In the genomic region with DNA sequence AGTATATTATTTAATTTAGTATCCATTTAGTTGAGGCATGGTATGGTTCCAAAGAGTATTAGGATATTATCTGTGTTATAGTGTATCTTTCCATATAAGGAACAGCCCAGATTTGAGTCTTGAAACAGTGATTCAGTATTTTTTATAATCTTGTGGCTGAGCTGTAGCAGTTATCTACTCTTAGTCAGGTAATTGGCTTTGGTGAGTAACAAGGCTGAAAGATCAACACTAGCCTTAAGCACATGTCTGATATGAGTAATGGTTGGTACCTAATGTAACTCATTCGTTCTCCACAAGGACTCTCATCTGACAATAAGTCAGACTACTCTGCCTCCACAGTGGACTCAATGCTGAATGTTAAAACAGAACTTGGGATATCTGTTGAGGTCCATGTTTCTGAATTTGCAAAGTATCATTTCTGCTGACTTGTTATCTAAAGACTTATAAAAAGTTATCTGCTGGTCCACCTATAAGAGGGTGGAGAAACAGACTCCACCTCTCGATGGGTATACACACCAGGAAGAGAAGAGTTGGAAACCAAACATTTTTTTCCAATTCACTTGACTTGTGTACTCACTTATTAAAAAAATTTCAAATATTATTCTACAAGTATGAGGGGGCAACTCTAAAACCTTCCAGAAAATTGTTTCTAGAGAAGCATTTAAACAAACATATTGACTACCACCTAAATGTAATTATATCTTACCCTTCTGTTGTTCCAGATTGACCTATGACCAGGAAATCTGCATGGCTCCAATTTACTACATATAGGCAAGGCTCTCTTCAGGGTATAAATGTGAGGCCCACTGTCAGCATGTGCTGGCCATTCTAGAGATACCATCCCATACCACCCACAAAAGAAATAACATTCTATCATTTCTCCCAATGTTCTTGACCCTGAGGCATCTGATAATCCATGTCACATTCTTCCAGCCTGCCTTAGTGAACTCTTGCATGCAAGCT, we compare ENCODE assay signal across 26 mouse cellular contexts.
DNase-seq lines count a peak whose midpoint lies in the region; ATAC-seq and TF ChIP-seq lines count a peak whose summit lies in the region.
"Had no signal": no experiment of that assay in that cellular context is flagged by ENCODE, and none has a peak within 500 bp of the region (broad histone marks: within the 10 kb centered on the region; RNA-seq: fewer than 3 reads in every experiment).

No protein-coding gene starts in this region.

- ATAC-seq in intestine, embryonic 16.5 days = peak; percentile 82
- ATAC-seq: forebrain, embryonic 15.5 days had no signal

- no peak overlapping the region for H3K9ac ChIP-seq in MEL (ENCODE audit: control insufficient read depth, low read depth, low read length, poor library complexity, severe bottlenecking)
- H3K9ac ChIP-seq in intestine, embryonic 16.5 days (ENCODE audit: low read depth, low read length) = no peak overlapping the region
- H3K9ac ChIP-seq: embryonic facial prominence, embryonic 13.5 days; forebrain, embryonic 12.5 days; forebrain, embryonic 15.5 days; heart, embryonic 13.5 days; hindbrain, embryonic 12.5 days; hindbrain, embryonic 15.5 days had no signal

- no peak overlapping the region for H3K27ac ChIP-seq in MEL (ENCODE audit: control insufficient read depth, low read depth, low read length)
- no peak overlapping the region for H3K27ac ChIP-seq in intestine, embryonic 16.5 days (ENCODE audit: low read length)
- peak overlapping the region; percentile 87 for H3K27ac ChIP-seq in small intestine, adult 2 months (ENCODE audit: insufficient read depth, low read depth, low read length)
- H3K27ac ChIP-seq: embryonic facial prominence, embryonic 10.5 days; embryonic facial prominence, embryonic 13.5 days; forebrain, embryonic 12.5 days; forebrain, embryonic 15.5 days; heart, adult 2 months; heart, embryonic 10.5 days; heart, embryonic 13.5 days; hindbrain, embryonic 12.5 days; hindbrain, embryonic 15.5 days had no signal

- no peak overlapping the region for H3K4me2 ChIP-seq in intestine, embryonic 16.5 days (ENCODE audit: low read depth, low read length)
- H3K4me2 ChIP-seq: embryonic facial prominence, embryonic 13.5 days; forebrain, embryonic 12.5 days; forebrain, embryonic 15.5 days; heart, embryonic 13.5 days; hindbrain, embryonic 12.5 days; hindbrain, embryonic 15.5 days had no signal

- DNase-seq in 3T3-L1 (ENCODE audit: low read depth, low spot score) = peak; percentile 41
- DNase-seq in MEL (ENCODE audit: low read depth, low spot score) = peak; percentile 23
- no peak for DNase-seq in heart, postnatal 36 days
- DNase-seq in heart, adult 11 months = no peak
- DNase-seq in layer of hippocampus, adult 9-11 months = no peak
- DNase-seq: adrenal gland, adult 2 months; adrenal gland, postnatal 14 days; cerebellum, adult 11-12 months; cerebellum, adult 8-10 months; cerebellum, postnatal 10 days; cerebellum, postnatal 36 days; embryo, embryonic 11 days; gastrocnemius, postnatal 25 days; heart, adult 2 months; heart, postnatal 14 days had no signal

- H3K27me3 ChIP-seq in MEL (ENCODE audit: control insufficient read depth in 1 of 2, insufficient read depth in 2 of 2, low read length in 2 of 2) = no peaks in the 10 kb centered on the region
- no peaks in the 10 kb centered on the region for H3K27me3 ChIP-seq in intestine, embryonic 16.5 days (replicated peaks; ENCODE audit: control insufficient read depth, insufficient read depth, low read length)
- H3K27me3 ChIP-seq in small intestine, adult 2 months (ENCODE audit: control insufficient read depth, insufficient read depth, low read length) = no peaks in the 10 kb centered on the region
- H3K27me3 ChIP-seq: embryonic facial prominence, embryonic 13.5 days; forebrain, embryonic 12.5 days; forebrain, embryonic 15.5 days; heart, embryonic 13.5 days; hindbrain, embryonic 12.5 days; hindbrain, embryonic 15.5 days had no signal

- TF ChIP-seq EP300 in MEL (IDR thresholded peaks at IDR 0.05; ENCODE audit: low read depth in 1 of 2, low read length in 2 of 2) = 0 out of 4 replicates have a peak, but pooled peaks of 1 of the 2 experiments have one; percentile 9

- intact Hi-C loops in heart, postnatal 36 days (cut with DNase I) = no loop called here

- TF ChIP-seq CTCF in MEL (IDR thresholded peaks at IDR 0.05 in 2 of 3, conservative IDR thresholded peaks at IDR 0.05 in 1 of 3; ENCODE audit: control insufficient read depth in 1 of 3, insufficient read depth in 1 of 3, low read depth in 2 of 3, low read length in 3 of 3, poor library complexity in 1 of 3, severe bottlenecking in 1 of 3) = no peak
- TF ChIP-seq CTCF in small intestine, adult 2 months (IDR thresholded peaks at IDR 0.05; ENCODE audit: extremely low read depth, insufficient read length, insufficient replicate concordance, low read depth, low read length) = no peak

- no peak for TF ChIP-seq POLR2A in MEL (IDR thresholded peaks at IDR 0.05; ENCODE audit: control insufficient read depth in 1 of 2, insufficient read depth in 1 of 2, low read depth in 1 of 2, low read length in 2 of 2, poor library complexity in 1 of 2)
- no peak for TF ChIP-seq POLR2A in small intestine, adult 2 months (IDR thresholded peaks at IDR 0.05; ENCODE audit: low read depth, low read length)

- WGBS in intestine, embryonic 16.5 days = 65% methylated on average over 2 of the region's 2 CpGs
- WGBS in small intestine, adult 2 months = 33% methylated on average over 2 of the region's 2 CpGs

- no peak for TF ChIP-seq RAD21 in MEL (IDR thresholded peaks at IDR 0.05; ENCODE audit: low read depth, low read length)

- H3K4me1 ChIP-seq in MEL (ENCODE audit: control insufficient read depth in 1 of 2, insufficient read depth in 2 of 2, low read length in 2 of 2) = peaks cover 2 to 6% of the 10 kb centered on the region in 2 experiments; a peak in 3 of 4 replicates
- H3K4me1 ChIP-seq in intestine, embryonic 16.5 days (ENCODE audit: control insufficient read depth, insufficient read depth, low read length) = no peaks in the 10 kb centered on the region
- peaks cover 13% of the 10 kb centered on the region; the same call in 1 of the 2 replicates for H3K4me1 ChIP-seq in small intestine, adult 2 months (ENCODE audit: control insufficient read depth, insufficient read depth, insufficient read length, low read length)
- H3K4me1 ChIP-seq: embryonic facial prominence, embryonic 10.5 days; embryonic facial prominence, embryonic 13.5 days; forebrain, embryonic 12.5 days; forebrain, embryonic 15.5 days; heart, embryonic 10.5 days; heart, embryonic 13.5 days; hindbrain, embryonic 12.5 days; hindbrain, embryonic 15.5 days had no signal

- H3K9me3 ChIP-seq in MEL (replicated peaks; ENCODE audit: insufficient read depth, low read length) = no peaks in the 10 kb centered on the region
- H3K9me3 ChIP-seq in intestine, embryonic 16.5 days (ENCODE audit: control insufficient read depth, low read length) = no peaks in the 10 kb centered on the region
- H3K9me3 ChIP-seq: embryonic facial prominence, embryonic 10.5 days; embryonic facial prominence, embryonic 13.5 days; forebrain, embryonic 12.5 days; forebrain, embryonic 15.5 days; heart, embryonic 10.5 days; heart, embryonic 13.5 days; hindbrain, embryonic 12.5 days; hindbrain, embryonic 15.5 days had no signal

- no peak overlapping the region for H3K4me3 ChIP-seq in MEL (ENCODE audit: control insufficient read depth in 1 of 2, insufficient read depth in 1 of 2, low read depth in 2 of 2, low read length in 2 of 2)
- H3K4me3 ChIP-seq in intestine, embryonic 16.5 days (ENCODE audit: low read length) = no peak overlapping the region
- no peak overlapping the region for H3K4me3 ChIP-seq in small intestine, adult 2 months (ENCODE audit: low read depth, low read length)
- H3K4me3 ChIP-seq: embryonic facial prominence, embryonic 10.5 days; embryonic facial prominence, embryonic 13.5 days; erythroblast, embryonic 14.5 days; forebrain, embryonic 12.5 days; forebrain, embryonic 15.5 days; heart, adult 2 months; heart, embryonic 10.5 days; heart, embryonic 13.5 days; hindbrain, embryonic 12.5 days; hindbrain, embryonic 15.5 days had no signal

- no peaks in the 10 kb centered on the region for H3K79me2 ChIP-seq in MEL (ENCODE audit: control insufficient read depth, insufficient read depth, low read length, poor library complexity)

- peaks cover 0 to 6% of the 10 kb centered on the region in 2 experiments; a peak in 2 of 4 replicates for H3K36me3 ChIP-seq in MEL (ENCODE audit: control insufficient read depth in 1 of 2, insufficient read depth in 2 of 2, low read length in 2 of 2)
- no peaks in the 10 kb centered on the region for H3K36me3 ChIP-seq in intestine, embryonic 16.5 days (ENCODE audit: control insufficient read depth, insufficient read depth, low read length)
- H3K36me3 ChIP-seq in small intestine, adult 2 months (ENCODE audit: control insufficient read depth, insufficient read depth, low read length) = no peaks in the 10 kb centered on the region
- H3K36me3 ChIP-seq: embryonic facial prominence, embryonic 10.5 days; embryonic facial prominence, embryonic 13.5 days; forebrain, embryonic 12.5 days; forebrain, embryonic 15.5 days; heart, embryonic 10.5 days; heart, embryonic 13.5 days; hindbrain, embryonic 12.5 days; hindbrain, embryonic 15.5 days had no signal

TF ChIP-seq in MEL, 35 proteins besides CTCF, POLR2A, EP300 and RAD21:
- TF ChIP-seq RCOR1 (IDR thresholded peaks at IDR 0.05; ENCODE audit: low read depth, low read length) (peak; percentile 75), MAFK (IDR thresholded peaks at IDR 0.05; ENCODE audit: borderline replicate concordance, low read depth, low read length) (no peak)

Comparison
In these comparisons a context has a peak if more than half of its experiments do, and no peak if none do; other contexts are left out.
1. DNase-seq: peak in 3T3-L1 (single experiment) and MEL (single experiment); none in heart, postnatal 36 days (0 of 2), heart, adult 11 months (single experiment) and layer of hippocampus, adult 9-11 months (single experiment).